Comparison of ENCODE assay signal across 16 mouse cellular contexts in the genomic region with DNA sequence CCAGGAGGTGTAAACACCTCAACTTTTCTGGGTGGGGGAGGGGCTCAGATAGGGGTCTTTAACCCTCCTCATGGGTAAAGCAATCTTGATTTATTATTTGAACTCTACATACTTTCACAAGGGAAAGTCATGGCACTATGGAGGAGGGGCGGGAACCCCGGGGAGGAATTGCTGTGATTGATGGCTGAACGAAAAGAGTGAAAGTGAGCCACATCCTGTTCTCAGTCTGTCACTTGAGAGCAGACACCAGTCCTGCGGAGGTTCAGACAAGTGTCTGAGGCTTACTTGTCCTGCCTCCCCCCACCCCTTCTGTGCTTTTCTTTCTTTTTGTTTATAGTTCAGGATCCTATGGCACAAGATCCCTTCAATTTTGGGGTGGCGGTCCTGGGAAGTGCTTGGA. TPM values are rescaled to one million over a fixed set of nuclear protein-coding genes. Genes with fewer than 3 reads are reported as not detected.
DNase-seq lines count a peak whose midpoint lies in the region; ATAC-seq and TF ChIP-seq lines count a peak whose summit lies in the region.
"Had no signal": no experiment of that assay in that cellular context is flagged by ENCODE, and none has a peak within 500 bp of the region (broad histone marks: within the 10 kb centered on the region; RNA-seq: fewer than 3 reads in every experiment).

No protein-coding gene starts in this region.

- TF ChIP-seq POLR2A in CH12.LX (IDR thresholded peaks at IDR 0.05; ENCODE audit: low read depth, low read length) = no peak

- H3K36me3 ChIP-seq in lung, embryonic 15.5 days = no peaks in the 10 kb centered on the region
- no peaks in the 10 kb centered on the region for H3K36me3 ChIP-seq in CH12.LX (replicated peaks in 1 of 2; ENCODE audit: control insufficient read depth in 1 of 2, insufficient read depth in 1 of 2, low read length in 1 of 2)
- H3K36me3 ChIP-seq in intestine, embryonic 15.5 days = no peaks in the 10 kb centered on the region
- H3K36me3 ChIP-seq: forebrain, embryonic 15.5 days; liver, embryonic 13.5 days had no signal

- in situ Hi-C loops in CH12.LX (cut with MboI; ENCODE audit: low pct_ligation_motif_present, low pct_unique_long_range_greater_than_20kb, low sequenced_read_pairs) = loop anchor here (10.0 to 25.0 kb wide), 2 partner anchors 146 to 1082 kb away; a partner anchor contains a TSS

- no peak for ATAC-seq in lung, embryonic 15.5 days (ENCODE audit: borderline replicate concordance, extremely low read depth, low FRiP score, low TSS enrichment)
- ATAC-seq in intestine, embryonic 15.5 days = no peak
- ATAC-seq in activated CD4-positive, CD25-positive, alpha-beta regulatory T cell, adult 4 months = no peak

- peaks cover 31% of the 10 kb centered on the region for H3K4me1 ChIP-seq in lung, embryonic 15.5 days
- peaks cover 18 to 37% of the 10 kb centered on the region in 2 experiments for H3K4me1 ChIP-seq in CH12.LX (ENCODE audit: control insufficient read depth in 1 of 2, insufficient read depth in 2 of 2)
- H3K4me1 ChIP-seq in intestine, embryonic 15.5 days (replicated peaks) = peaks cover 14% of the 10 kb centered on the region
- H3K4me1 ChIP-seq: liver, embryonic 13.5 days had no signal

- no peaks in the 10 kb centered on the region for H3K79me2 ChIP-seq in CH12.LX (replicated peaks; ENCODE audit: control insufficient read depth, extremely low read depth, insufficient read depth, poor library complexity, severe bottlenecking)

- H3K4me2 ChIP-seq in lung, embryonic 15.5 days = peak overlapping the region; percentile 60; the same call in 1 of the 2 replicates
- peak overlapping the region; percentile 48 for H3K4me2 ChIP-seq in CH12.LX (ENCODE audit: insufficient read depth, low read depth, poor library complexity, severe bottlenecking)
- H3K4me2 ChIP-seq in intestine, embryonic 15.5 days (replicated peaks) = no peak overlapping the region

- H3K9ac ChIP-seq in lung, embryonic 15.5 days = no peak overlapping the region
- H3K9ac ChIP-seq in CH12.LX (ENCODE audit: insufficient read depth, low read depth) = no peak overlapping the region
- H3K9ac ChIP-seq in intestine, embryonic 15.5 days = no peak overlapping the region
- H3K9ac ChIP-seq: liver, embryonic 13.5 days had no signal

- dilution Hi-C loops in CH12.LX (cut with MboI; ENCODE audit: extremely low pct_ligation_motif_present, extremely low pct_unique_long_range_greater_than_20kb, low sequenced_read_pairs) = no loop called here

- H3K27ac ChIP-seq in lung, embryonic 15.5 days = no peak overlapping the region
- no peak overlapping the region for H3K27ac ChIP-seq in CH12.LX (ENCODE audit: insufficient read depth, low read depth)
- no peak overlapping the region for H3K27ac ChIP-seq in intestine, embryonic 15.5 days
- H3K27ac ChIP-seq: forebrain, embryonic 15.5 days; heart, adult 2 months; liver, embryonic 13.5 days had no signal

- TF ChIP-seq EP300 in CH12.LX (IDR thresholded peaks at IDR 0.05; ENCODE audit: low read length) = no peak

- no peaks in the 10 kb centered on the region for H3K27me3 ChIP-seq in lung, embryonic 15.5 days
- peaks cover 88% of the 10 kb centered on the region for H3K27me3 ChIP-seq in CH12.LX (replicated peaks)
- H3K27me3 ChIP-seq in intestine, embryonic 15.5 days (replicated peaks) = no peaks in the 10 kb centered on the region
- H3K27me3 ChIP-seq: forebrain, embryonic 15.5 days; liver, embryonic 13.5 days had no signal

- no peak overlapping the region for H3K4me3 ChIP-seq in lung, embryonic 15.5 days
- no peak overlapping the region for H3K4me3 ChIP-seq in CH12.LX (replicated peaks in 1 of 3; ENCODE audit: low read depth in 2 of 3, low read length in 2 of 3, poor library complexity in 1 of 3)
- no peak overlapping the region for H3K4me3 ChIP-seq in intestine, embryonic 15.5 days (replicated peaks)
- H3K4me3 ChIP-seq: heart, adult 2 months; myocyte had no signal

- 21% methylated on average over 5 of the region's 5 CpGs for WGBS in lung, embryonic 15.5 days
- 36% methylated on average over 5 of the region's 5 CpGs for WGBS in intestine, embryonic 15.5 days

- no peak for TF ChIP-seq RAD21 in CH12.LX (IDR thresholded peaks at IDR 0.05; ENCODE audit: low read depth, low read length)

- TF ChIP-seq CTCF in CH12.LX (conservative IDR thresholded peaks at IDR 0.05 in 1 of 2, IDR thresholded peaks at IDR 0.05 in 1 of 2; ENCODE audit: low read depth in 2 of 2, low read length in 2 of 2) = no peak

- DNase-seq in lung, postnatal 25 days (ENCODE audit: low spot score) = no peak
- peak; percentile 33 for DNase-seq in CH12.LX (ENCODE audit: extremely low read depth)
- DNase-seq in embryo, embryonic 10.5 days (ENCODE audit: low spot score) = peak; percentile 28
- peak; percentile 36 for DNase-seq in naive thymus-derived CD4-positive, alpha-beta T cell, adult 2 months (ENCODE audit: low read depth)
- DNase-seq: liver, embryonic 13.5 days had no signal

- H3K9me3 ChIP-seq in lung, embryonic 15.5 days = no peaks in the 10 kb centered on the region
- H3K9me3 ChIP-seq in CH12.LX (replicated peaks; ENCODE audit: low read length) = no peaks in the 10 kb centered on the region
- no peaks in the 10 kb centered on the region for H3K9me3 ChIP-seq in intestine, embryonic 15.5 days
- H3K9me3 ChIP-seq: forebrain, embryonic 15.5 days; liver, embryonic 13.5 days had no signal

TF ChIP-seq in CH12.LX, 34 proteins besides CTCF, POLR2A, EP300 and RAD21 (continues in another document):
- TF ChIP-seq IRF4 (IDR thresholded peaks at IDR 0.05; ENCODE audit: low read depth, low read length) (peak; percentile 55; the same call in 1 of the 2 replicates), KAT2A (IDR thresholded peaks at IDR 0.05; ENCODE audit: insufficient replicate concordance, low read length) (no peak), JUN (IDR thresholded peaks at IDR 0.05; ENCODE audit: insufficient read depth, low read depth, low read length) (no peak), MAZ (IDR thresholded peaks at IDR 0.05; ENCODE audit: low read depth, low read length) (no peak), RCOR1 (conservative IDR thresholded peaks at IDR 0.05; ENCODE audit: low read depth, low read length) (no peak), GABPA (IDR thresholded peaks at IDR 0.05; ENCODE audit: insufficient replicate concordance, low read depth, low read length) (no peak), MXI1 (IDR thresholded peaks at IDR 0.05; ENCODE audit: low read depth, low read length) (no peak), CHD1 (IDR thresholded peaks at IDR 0.05; ENCODE audit: low read depth, low read length) (no peak), TCF12 (IDR thresholded peaks at IDR 0.05; ENCODE audit: low read depth, low read length) (no peak), ELF1 (IDR thresholded peaks at IDR 0.05; ENCODE audit: low read depth, low read length) (no peak), PAX5 (IDR thresholded peaks at IDR 0.05; ENCODE audit: low read length) (no peak), NELFE (IDR thresholded peaks at IDR 0.05; ENCODE audit: low read depth, low read length) (no peak), USF1 (IDR thresholded peaks at IDR 0.05; ENCODE audit: low read depth, low read length) (no peak), HCFC1 (IDR thresholded peaks at IDR 0.05; ENCODE audit: low read depth, low read length) (no peak), ZNF384 (IDR thresholded peaks at IDR 0.05; ENCODE audit: low read depth, low read length) (no peak), SIN3A (IDR thresholded peaks at IDR 0.05; ENCODE audit: low read length) (no peak), TBP (conservative IDR thresholded peaks at IDR 0.05; ENCODE audit: low read depth, low read length) (no peak)

RNA-seq across cellular contexts. Expression of a gene that starts 13.5 kb away (rescaled TPM):
- 0.03 and 0.10 TPM in 2 replicates for polyA plus RNA-seq in lung, embryonic 15.5 days (2015; fragmentation: Nextera tagmentation; extraction: Ambion mirVana)
- total RNA-seq in CH12.LX (2012; rRNA removed) (under 0.01 TPM in 1 of 2 replicates, not detected in the other), CH12.LX (2014; rRNA removed) (not detected in 2 replicates)
- not detected in 2 replicates for polyA plus RNA-seq in CH12.LX (2012; ENCODE audit: insufficient read length, low read depth)
- polyA plus RNA-seq in intestine, embryonic 15.5 days (2015; fragmentation: Nextera tagmentation; extraction: Ambion mirVana) = 0.04 and 0.10 TPM in 2 replicates
- polyA plus RNA-seq in activated CD4-positive, CD25-positive, alpha-beta regulatory T cell, adult 4 months (2017; shearing (Covaris generic)) = under 1 TPM in 1 of 2 experiments, not detected in 1; 0.09 TPM
- total RNA-seq: gastrocnemius, adult 18-20 months; megakaryocyte progenitor cell, adult 5-6 weeks had no signal

RNA-seq across cellular contexts. Expression of a gene that starts 46.6 kb away (rescaled TPM):
- 0.09 TPM in 1 of 2 replicates, not detected in the other for polyA plus RNA-seq in lung, embryonic 15.5 days (2015; fragmentation: Nextera tagmentation; extraction: Ambion mirVana)
- total RNA-seq in CH12.LX (2012; rRNA removed) (0.04 and 0.08 TPM in 2 replicates), CH12.LX (2014; rRNA removed) (0.13 TPM in 1 of 2 replicates, not detected in the other)
- polyA plus RNA-seq in CH12.LX (2012; ENCODE audit: insufficient read length, low read depth) = not detected in 2 replicates
- 0.10 TPM in 2 replicates for polyA plus RNA-seq in intestine, embryonic 15.5 days (2015; fragmentation: Nextera tagmentation; extraction: Ambion mirVana)
- polyA plus RNA-seq in activated CD4-positive, CD25-positive, alpha-beta regulatory T cell, adult 4 months (2017; shearing (Covaris generic)) = not detected
- total RNA-seq: heart, postnatal 25 days; megakaryocyte progenitor cell, adult 5-6 weeks had no signal
- polyA plus RNA-seq: liver, embryonic 13.5 days had no signal

RNA-seq across cellular contexts. Expression of a gene that starts 48.7 kb away (rescaled TPM):
- 1.3 and 1.4 TPM in 2 replicates for polyA plus RNA-seq in lung, embryonic 15.5 days (2015; fragmentation: Nextera tagmentation; extraction: Ambion mirVana)
- total RNA-seq in CH12.LX (2012; rRNA removed) (not detected in 2 replicates), CH12.LX (2014; rRNA removed) (not detected in 2 replicates)
- not detected in 2 replicates for polyA plus RNA-seq in CH12.LX (2012; ENCODE audit: insufficient read length, low read depth)
- 0.94 and 1.3 TPM in 2 replicates for polyA plus RNA-seq in intestine, embryonic 15.5 days (2015; fragmentation: Nextera tagmentation; extraction: Ambion mirVana)
- polyA plus RNA-seq in activated CD4-positive, CD25-positive, alpha-beta regulatory T cell, adult 4 months (2017; shearing (Covaris generic)) = under 1 TPM in 1 of 2 experiments, not detected in 1; 0.08 TPM
- total RNA-seq: megakaryocyte progenitor cell, adult 5-6 weeks had no signal

RNA-seq across cellular contexts. Expression of a gene that starts 48.8 kb away (rescaled TPM):
- polyA plus RNA-seq in lung, embryonic 15.5 days (2015; fragmentation: Nextera tagmentation; extraction: Ambion mirVana) = 0.05 TPM in 1 of 2 replicates, not detected in the other
- total RNA-seq in CH12.LX (2012; rRNA removed) (not detected in 2 replicates), CH12.LX (2014; rRNA removed) (not detected in 2 replicates)
- polyA plus RNA-seq in CH12.LX (2012; ENCODE audit: insufficient read length, low read depth) = not detected in 2 replicates
- not detected in 2 replicates for polyA plus RNA-seq in intestine, embryonic 15.5 days (2015; fragmentation: Nextera tagmentation; extraction: Ambion mirVana)
- polyA plus RNA-seq in activated CD4-positive, CD25-positive, alpha-beta regulatory T cell, adult 4 months (2017; shearing (Covaris generic)) = not detected
- total RNA-seq: gastrocnemius, adult 18-20 months; heart, adult 2 months; heart, postnatal 25 days; layer of hippocampus, adult 18-20 months; megakaryocyte progenitor cell, adult 5-6 weeks had no signal
- polyA plus RNA-seq: forebrain, embryonic 15.5 days; heart, adult 2 months; intestine, embryonic 14.5 days; liver, embryonic 13.5 days; myocyte had no signal

RNA-seq across cellular contexts. Expression of a gene that starts 48.8 kb away (rescaled TPM):
- polyA plus RNA-seq in lung, embryonic 15.5 days (2015; fragmentation: Nextera tagmentation; extraction: Ambion mirVana) = not detected in 2 replicates
- total RNA-seq in CH12.LX (2012; rRNA removed) = not detected in 2 replicates
- not detected in 2 replicates for total RNA-seq in CH12.LX (2014; rRNA removed)
- not detected in 2 replicates for polyA plus RNA-seq in CH12.LX (2012; ENCODE audit: insufficient read length, low read depth)
- polyA plus RNA-seq in intestine, embryonic 15.5 days (2015; fragmentation: Nextera tagmentation; extraction: Ambion mirVana) = 0.18 and 0.47 TPM in 2 replicates
- not detected for polyA plus RNA-seq in activated CD4-positive, CD25-positive, alpha-beta regulatory T cell, adult 4 months (2017; shearing (Covaris generic))
- total RNA-seq: gastrocnemius, adult 18-20 months; heart, adult 2 months; heart, postnatal 25 days; layer of hippocampus, adult 18-20 months; megakaryocyte progenitor cell, adult 5-6 weeks had no signal
- polyA plus RNA-seq: forebrain, embryonic 15.5 days; intestine, embryonic 14.5 days; myocyte had no signal
